Mouse (Mus musculus) CH12.LX (cell line): ENCODE data around the gene Myh6. TPM values are rescaled to one million over a fixed set of nuclear protein-coding genes. Genes with fewer than 3 reads are reported as not detected.
A peak's percentile ranks its signal among the peaks of the same experiment; 100 is the strongest.

Source experiments
- DNase-seq: peaks from one replicate; pipeline ENCODE4 v3.0.0-alpha.2; 2013; ENCODE audit errors: extremely low read depth
- H3K27ac ChIP-seq: 2 replicates; pipeline ENCODE4 v1.5.1; 2012; ENCODE audit warnings: low read depth, mild to moderate bottlenecking, control low read depth, moderate library complexity; ENCODE audit not compliant: insufficient read depth
- H3K27me3 ChIP-seq: replicated peaks from 2 replicates; pipeline ENCODE3; 2012; ENCODE audit warnings: inconsistent platforms
- H3K36me3 ChIP-seq, 2 experiments: replicated peaks in 1 of 2; 2 replicates each; pipeline versions ENCODE3 to v1.6.1; 2012; ENCODE audit warnings: inconsistent platforms in 1 of 2, low read length in 1 of 2, mild to moderate bottlenecking in 1 of 2, mixed read lengths in 1 of 2, moderate library complexity in 1 of 2; ENCODE audit not compliant: control insufficient read depth in 1 of 2, insufficient read depth in 1 of 2
- H3K4me1 ChIP-seq, 2 experiments: 2 replicates each; pipeline ENCODE4 v1.6.1; 2012; ENCODE audit warnings: inconsistent platforms in 1 of 2, moderate library complexity in 1 of 2; ENCODE audit not compliant: insufficient read depth in 2 of 2, control insufficient read depth in 1 of 2
- H3K4me2 ChIP-seq: 2 replicates; pipeline ENCODE4 v1.6.1; 2012; ENCODE audit warnings: low read depth, mild to moderate bottlenecking, control low read depth; ENCODE audit not compliant: poor library complexity, insufficient read depth, severe bottlenecking
- H3K4me3 ChIP-seq, 3 experiments: fragments of 150-350 bp in 1 of 3; sonication (generic) in 1 of 3; replicated peaks in 1 of 3; 2 replicates each; pipeline versions ENCODE3 to v1.5.1; 2011 to 2012; ENCODE audit warnings: low read depth in 2 of 3, low read length in 2 of 3, mild to moderate bottlenecking in 2 of 3, moderate library complexity in 2 of 3, control low read depth in 1 of 3, improper control_type of control experiment in 1 of 3, inconsistent platforms in 1 of 3, mixed read lengths in 1 of 3; ENCODE audit not compliant: poor library complexity in 1 of 3
- H3K79me2 ChIP-seq: replicated peaks from 2 replicates; pipeline ENCODE4 v1.6.1; 2012; ENCODE audit warnings: mild to moderate bottlenecking, moderate library complexity; ENCODE audit not compliant: control insufficient read depth, poor library complexity, insufficient read depth, severe bottlenecking; ENCODE audit errors: extremely low read depth
- H3K9ac ChIP-seq: 2 replicates; pipeline ENCODE4 v1.6.1; 2012; ENCODE audit warnings: low read depth, mild to moderate bottlenecking, control low read depth, moderate library complexity; ENCODE audit not compliant: insufficient read depth
- H3K9me3 ChIP-seq: replicated peaks from 2 replicates; pipeline ENCODE3; 2012; ENCODE audit warnings: low read length, inconsistent platforms, mixed read lengths
- BHLHE40 ChIP-seq: IDR thresholded peaks from 2 replicates; pipeline ENCODE4 v1.6.1; 2011; ENCODE audit warnings: mild to moderate bottlenecking, low read depth, low read length, improper control_type of control experiment
- CHD2 ChIP-seq: IDR thresholded peaks from 2 replicates; pipeline ENCODE4 v1.6.1; 2011; ENCODE audit warnings: low read length, improper control_type of control experiment
- CTCF ChIP-seq, 2 experiments: IDR thresholded peaks in 1 of 2; conservative IDR thresholded peaks in 1 of 2; 2 replicates each; pipeline ENCODE4 v1.5.1; 2011 to 2012; ENCODE audit warnings: low read depth in 2 of 2, low read length in 2 of 2, improper control_type of control experiment in 1 of 2, inconsistent platforms in 1 of 2, mild to moderate bottlenecking in 1 of 2, moderate library complexity in 1 of 2
- ELF1 ChIP-seq: IDR thresholded peaks from 2 replicates; pipeline ENCODE4 v1.6.1; 2014; ENCODE audit warnings: low read depth, mild to moderate bottlenecking, inconsistent platforms, low read length, improper control_type of control experiment
- GABPA ChIP-seq: IDR thresholded peaks from 2 replicates; pipeline ENCODE4 v1.6.1; 2012; ENCODE audit warnings: low read depth, low read length, improper control_type of control experiment, inconsistent platforms; ENCODE audit not compliant: insufficient replicate concordance
- HCFC1 ChIP-seq: IDR thresholded peaks from 2 replicates; pipeline ENCODE4 v1.6.1; 2012; ENCODE audit warnings: low read depth, mild to moderate bottlenecking, inconsistent platforms, low read length, improper control_type of control experiment
- JUN ChIP-seq: IDR thresholded peaks from 2 replicates; pipeline ENCODE4 v1.6.1; 2011; ENCODE audit warnings: low read depth, mild to moderate bottlenecking, low read length, improper control_type of control experiment, moderate library complexity; ENCODE audit not compliant: insufficient read depth
- KAT2A ChIP-seq: IDR thresholded peaks from 2 replicates; pipeline ENCODE4 v1.6.1; 2012; ENCODE audit warnings: low read length, improper control_type of control experiment, inconsistent platforms; ENCODE audit not compliant: insufficient replicate concordance
- MXI1 ChIP-seq: IDR thresholded peaks from 2 replicates; pipeline ENCODE4 v1.6.1; 2011; ENCODE audit warnings: mild to moderate bottlenecking, low read depth, low read length, improper control_type of control experiment
- NELFE ChIP-seq: IDR thresholded peaks from 2 replicates; pipeline ENCODE4 v1.6.1; 2011; ENCODE audit warnings: low read depth, low read length, improper control_type of control experiment
- NRF1 ChIP-seq: IDR thresholded peaks from 2 replicates; pipeline ENCODE4 v1.6.1; 2014; ENCODE audit warnings: low read depth, mild to moderate bottlenecking, inconsistent platforms, low read length, improper control_type of control experiment, moderate library complexity
- POLR2A ChIP-seq: IDR thresholded peaks from 2 replicates; pipeline ENCODE4 v1.6.1; 2011; ENCODE audit warnings: low read depth, mild to moderate bottlenecking, improper control_type of control experiment, low read length
- RAD21 ChIP-seq: IDR thresholded peaks from 2 replicates; pipeline ENCODE4 v1.6.1; 2011; ENCODE audit warnings: low read depth, mild to moderate bottlenecking, low read length, improper control_type of control experiment, moderate library complexity
- RCOR1 ChIP-seq: conservative IDR thresholded peaks from 2 replicates; pipeline ENCODE4 v1.6.1; 2012; ENCODE audit warnings: low read depth, mild to moderate bottlenecking, inconsistent platforms, low read length, improper control_type of control experiment
- SIN3A ChIP-seq: IDR thresholded peaks from 2 replicates; pipeline ENCODE4 v1.6.1; 2012; ENCODE audit warnings: low read length, improper control_type of control experiment, inconsistent platforms
- SMC3 ChIP-seq: IDR thresholded peaks from 2 replicates; pipeline ENCODE4 v1.6.1; 2011; ENCODE audit warnings: low read depth, low read length, improper control_type of control experiment
- TCF12 ChIP-seq: IDR thresholded peaks from 2 replicates; pipeline ENCODE4 v1.6.1; 2014; ENCODE audit warnings: low read depth, mild to moderate bottlenecking, inconsistent platforms, low read length, improper control_type of control experiment
- USF2 ChIP-seq: conservative IDR thresholded peaks from 2 replicates; pipeline ENCODE4 v1.6.1; 2011; ENCODE audit warnings: low read depth, low read length, improper control_type of control experiment
- ZNF384 ChIP-seq: IDR thresholded peaks from 2 replicates; pipeline ENCODE4 v1.6.1; 2012; ENCODE audit warnings: low read depth, low read length, improper control_type of control experiment, inconsistent platforms
- dilution Hi-C: fragments of 300-500 bp; cut with MboI; formaldehyde crosslinking; loops from 2 replicates; pipeline ENCODE4 v1.14.3; 2020; ENCODE audit warnings: low sequenced_read_pairs; ENCODE audit not compliant: extremely low pct_unique_long_range_greater_than_20kb, extremely low pct_ligation_motif_present
- in situ Hi-C: fragments of 300-500 bp; cut with MboI; formaldehyde crosslinking; loops from 3 replicates; pipeline ENCODE4 v1.14.3; 2019; ENCODE audit warnings: low sequenced_read_pairs, low pct_ligation_motif_present, low pct_unique_long_range_greater_than_20kb, mixed read lengths
- polyA plus RNA-seq: library from polyadenylated mRNA; unstranded; fragments of >175 nt; gene quantifications from 2 replicates; pipeline ENCODE4 v1.2.1, GENCODE M21; 2012; ENCODE audit warnings: low read depth; ENCODE audit not compliant: insufficient read length
- total RNA-seq, 2 experiments: library from RNA; depleted of rRNA; stranded (reverse); fragments of 300-350 nt in 1 of 2; fragments of >200 nt in 1 of 2; gene quantifications; 2 replicates each; pipeline ENCODE4 v1.2.3; 2012 to 2014

Myh6 gene
- total and polyA plus RNA-seq, 3 experiments: 0.04 to 1.5 (median 0.98) TPM

GRCm38 (mm10) chr14:55011116-55011515, 44.4 kb upstream of the Myh6 start:
- H3K79me2 ChIP-seq: peaks cover 6% of the 10 kb centered on the region; the same call in 1 of the 2 replicates
- peaks cover 2% of the 10 kb centered on the region for H3K9me3 ChIP-seq
- H3K9ac ChIP-seq: no peak overlapping the region
- no peak overlapping the region for H3K4me3 ChIP-seq
- H3K4me1 ChIP-seq: 0 out of 4 replicates have a peak, but pooled peaks cover 0 to 4% of the 10 kb centered on the region in 2 experiments
- H3K4me2 ChIP-seq: no peak overlapping the region
- H3K27me3 ChIP-seq: peaks cover 23% of the 10 kb centered on the region
- no peak for TF ChIP-seq BHLHE40
- no peak for TF ChIP-seq HCFC1
- TF ChIP-seq KAT2A: no peak
- peak; percentile 30 for TF ChIP-seq RAD21
- no peak for TF ChIP-seq JUN
- TF ChIP-seq NELFE: no peak
- peak; percentile 15 to 49; a peak in 2 of 4 replicates for TF ChIP-seq CTCF (conservative IDR thresholded peaks at IDR 0.05 in 1 of 2, IDR thresholded peaks at IDR 0.05 in 1 of 2; ENCODE audit: low read depth in 2 of 2, low read length in 2 of 2)
- no peak for TF ChIP-seq NRF1
- no peak for TF ChIP-seq POLR2A
- no peak for TF ChIP-seq RCOR1
- TF ChIP-seq ZNF384: no peak
- TF ChIP-seq USF2: no peak
- no peak for TF ChIP-seq TCF12
- dilution Hi-C loops: no loop called here
- in situ Hi-C loops: loop anchor here (5.0 to 10.0 kb wide), 3 partner anchors 109 to 296 kb away; partner anchors contain the start of gene Cebpe
- no peak overlapping the region for H3K27ac ChIP-seq
- DNase-seq: peak; percentile 34
- no peaks in the 10 kb centered on the region for H3K36me3 ChIP-seq

- dilution Hi-C loops: no loop called here
- no peak overlapping the region for H3K4me3 ChIP-seq
- H3K27ac ChIP-seq: no peak overlapping the region
- no peak for DNase-seq
- no peak for TF ChIP-seq SMC3
- no peak for TF ChIP-seq GABPA
- TF ChIP-seq ELF1: no peak
- TF ChIP-seq MXI1: no peak
- no peak for TF ChIP-seq HCFC1
- no peak for TF ChIP-seq CHD2
- TF ChIP-seq RCOR1: no peak
- TF ChIP-seq SIN3A: no peak
- no peaks in the 10 kb centered on the region for H3K36me3 ChIP-seq
- no peaks in the 10 kb centered on the region for H3K4me1 ChIP-seq
- peaks cover 2% of the 10 kb centered on the region for H3K9me3 ChIP-seq
- in situ Hi-C loops: no loop called here
- no peak overlapping the region for H3K9ac ChIP-seq
- H3K4me2 ChIP-seq: no peak overlapping the region
- no peaks in the 10 kb centered on the region for H3K79me2 ChIP-seq
- peaks cover 36% of the 10 kb centered on the region for H3K27me3 ChIP-seq
These were observed 41.7 kb upstream of the Myh6 start for GRCm38 (mm10) chr14:55008417-55008816.
